Mouse (Mus musculus) midbrain, embryonic 15.5 days (tissue): Measurements from ENCODE around the gene Iba57. TPM values are rescaled to one million over a fixed set of nuclear protein-coding genes. Genes with fewer than 3 reads are reported as not detected.

Experiments
- polyA plus RNA-seq: library from polyadenylated mRNA; unstranded; fragments of >200 nt; fragmentation: Nextera tagmentation; extraction: Ambion mirVana; gene quantifications from 2 replicates; pipeline ENCODE4 v1.2.1, GENCODE M21; 2015

Iba57 gene
- polyA plus RNA-seq, 1 experiment from 2014 or later = 8.7 TPM

Other genes with a start within 250 kb of the Iba57 start
- not detected in 2 replicates for gene Btnl10, start 245.8 kb downstream of the Iba57 start, polyA plus RNA-seq
- gene Rnf187, start 224.8 kb downstream of the Iba57 start, polyA plus RNA-seq = 626 and 662 TPM in 2 replicates
- gene Hist3h2ba, start 214.8 kb downstream of the Iba57 start, polyA plus RNA-seq = 311 and 338 TPM in 2 replicates
- 119 and 121 TPM in 2 replicates for gene Hist3h2a, start 209.1 kb downstream of the Iba57 start, polyA plus RNA-seq
- gene Trim17, start 209.1 kb downstream of the Iba57 start, polyA plus RNA-seq = 1.5 and 2.0 TPM in 2 replicates
- 22.1 and 24.1 TPM in 2 replicates for gene Trim11, start 185.6 kb downstream of the Iba57 start, polyA plus RNA-seq
- 0.28 and 0.38 TPM in 2 replicates for gene Obscn, start 27.3 kb downstream of the Iba57 start, polyA plus RNA-seq
- 0.13 and 0.28 TPM in 2 replicates for gene Gjc2, start 19.5 kb upstream of the Iba57 start, polyA plus RNA-seq
- 232 and 257 TPM in 2 replicates for gene Guk1, start 28.5 kb upstream of the Iba57 start, polyA plus RNA-seq
- gene Mrpl55, start 38.7 kb upstream of the Iba57 start, polyA plus RNA-seq = 89.8 and 93.2 TPM in 2 replicates
- gene 2310033P09Rik, start 44.6 kb upstream of the Iba57 start, polyA plus RNA-seq = 24.3 and 27.7 TPM in 2 replicates
- 645 TPM in 2 replicates for gene Arf1, start 64.5 kb upstream of the Iba57 start, polyA plus RNA-seq
- 0.43 and 0.61 TPM in 2 replicates for gene Wnt3a, start 127.0 kb upstream of the Iba57 start, polyA plus RNA-seq
- gene Wnt9a, start 143.2 kb upstream of the Iba57 start, polyA plus RNA-seq = 3.8 and 3.9 TPM in 2 replicates
- 0.18 TPM in 1 of 2 replicates, not detected in the other for gene Prss38, start 211.9 kb upstream of the Iba57 start, polyA plus RNA-seq